Mouse (Mus musculus) forebrain, embryonic 15.5 days (tissue): Measurements from ENCODE around the gene Rimbp3. TPM values are rescaled to one million over a fixed set of nuclear protein-coding genes. Genes with fewer than 3 reads are reported as not detected.
A peak's percentile ranks its signal among the peaks of the same experiment; 100 is the strongest.
"Not testable (repeated sequence)": the region's sequence is repeated elsewhere in the genome, so short reads cannot be mapped to it uniquely, and the experiment has no call there.

Source experiments
- ATAC-seq: fragments of 200-750 bp; cut with Nextera tagmentation; replicated peaks from 2 replicates; pipeline ENCODE4 v1.8.0; 2017; ENCODE audit warnings: mild to moderate bottlenecking, moderate TSS enrichment, moderate library complexity
- H3K27ac ChIP-seq: fragments of 300-500 bp; sonication (generic); replicated peaks from 2 replicates; pipeline ENCODE4 v1.5.1; 2015; ENCODE audit warnings: mild to moderate bottlenecking, inconsistent platforms
- H3K27me3 ChIP-seq: fragments of 300-500 bp; sonication (generic); 2 replicates; pipeline ENCODE4 v1.6.1; 2015; ENCODE audit warnings: inconsistent platforms
- H3K36me3 ChIP-seq: fragments of 300-500 bp; sonication (generic); 2 replicates; pipeline ENCODE4 v1.6.1; 2015; ENCODE audit warnings: mild to moderate bottlenecking, inconsistent platforms
- H3K4me1 ChIP-seq: fragments of 300-500 bp; sonication (generic); 2 replicates; pipeline ENCODE4 v1.6.1; 2015; ENCODE audit warnings: inconsistent platforms
- H3K4me2 ChIP-seq: fragments of 300-500 bp; sonication (generic); replicated peaks from 2 replicates; pipeline ENCODE4 v1.6.1; 2015; ENCODE audit warnings: mild to moderate bottlenecking, inconsistent platforms
- H3K4me3 ChIP-seq: fragments of 300-500 bp; sonication (generic); 2 replicates; pipeline ENCODE4 v1.5.1; 2015; ENCODE audit warnings: mild to moderate bottlenecking, inconsistent platforms
- H3K9ac ChIP-seq: fragments of 300-500 bp; sonication (generic); replicated peaks from 2 replicates; pipeline ENCODE4 v1.6.1; 2015; ENCODE audit warnings: mild to moderate bottlenecking, inconsistent platforms
- H3K9me3 ChIP-seq: fragments of 300-500 bp; sonication (generic); 2 replicates; pipeline ENCODE4 v1.6.1; 2016; ENCODE audit warnings: inconsistent platforms
- WGBS: fragments of 180-500 bp; shearing (Covaris S2); methylation state at CpG from one replicate; pipeline ENCODE4 v1.1.7; 2015; ENCODE audit warnings: mixed read lengths; 5-methylcytosine and 5-hydroxymethylcytosine counted together
- polyA plus RNA-seq: library from polyadenylated mRNA; unstranded; fragments of >200 nt; fragmentation: Nextera tagmentation; extraction: Ambion mirVana; gene quantifications from 2 replicates; pipeline ENCODE4 v1.2.1, GENCODE M21; 2015

Rimbp3 gene
- polyA plus RNA-seq, 1 experiment from 2014 or later, result 1.7 TPM

DNA sequence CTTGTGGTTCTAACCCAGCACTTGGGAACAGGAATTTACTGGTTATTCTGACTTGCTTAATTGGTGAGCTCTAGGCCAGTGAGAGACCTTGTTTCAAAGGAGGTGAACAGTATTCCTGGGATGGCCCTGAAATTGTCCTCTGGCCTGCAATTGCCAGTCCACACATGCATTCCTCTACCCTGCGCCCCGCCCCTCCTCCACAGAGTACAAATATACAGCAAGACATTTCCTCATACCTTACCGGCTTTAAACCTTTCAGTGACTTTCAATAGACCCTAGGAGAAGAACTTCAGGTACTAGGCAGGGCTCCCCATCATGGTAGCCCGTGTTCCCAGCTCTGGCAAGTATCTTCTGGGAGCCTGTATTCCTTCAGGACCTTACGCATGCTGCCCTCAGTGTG lies 17.2 kb downstream of the Rimbp3 start:
- Histone ChIP-seq H3K4me3 (no peak overlapping the region), H3K27ac (no peak overlapping the region), H3K9me3 (peaks cover 4% of the 10 kb centered on the region; the same call in 1 of the 2 replicates), H3K9ac (no peak overlapping the region), H3K4me2 (no peak overlapping the region), H3K36me3 (no peaks in the 10 kb centered on the region), H3K4me1 (no peaks in the 10 kb centered on the region), H3K27me3 (no peaks in the 10 kb centered on the region)
- no peak for ATAC-seq
- WGBS, result 86% methylated on average over 5 of the region's 5 CpGs

GRCm38 (mm10) chr16:17226496-17226895 lies 18.1 kb downstream of the Rimbp3 start:
- Histone ChIP-seq H3K27me3 (no peaks in the 10 kb centered on the region), H3K9me3 (peaks cover 4% of the 10 kb centered on the region; the same call in 1 of the 2 replicates), H3K36me3 (no peaks in the 10 kb centered on the region), H3K9ac (no peak overlapping the region), H3K4me1 (no peaks in the 10 kb centered on the region), H3K27ac (no peak overlapping the region), H3K4me2 (no peak overlapping the region), H3K4me3 (no peak overlapping the region)
- no peak for ATAC-seq

DNA sequence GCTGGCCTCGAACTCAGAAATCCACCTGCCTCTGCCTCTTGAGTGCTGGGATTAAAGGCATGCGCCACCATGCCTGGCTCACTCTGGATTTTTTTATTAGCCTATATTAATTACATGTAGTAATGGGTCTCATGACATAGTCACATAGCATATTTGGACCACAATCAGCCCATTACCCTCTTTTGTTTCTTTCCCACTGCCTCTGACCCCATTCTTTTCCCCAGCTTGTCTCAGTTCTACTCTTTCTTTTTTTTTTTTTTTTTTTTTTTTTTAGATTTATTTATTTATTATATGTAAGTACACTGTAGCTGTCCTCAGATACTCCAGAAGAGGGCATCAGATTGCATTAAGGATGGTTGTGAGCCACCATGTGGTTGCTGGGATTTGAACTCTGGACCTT lies 23.1 kb downstream of the Rimbp3 start:
- H3K27me3 ChIP-seq, ATAC-seq, H3K9me3 ChIP-seq, H3K36me3 ChIP-seq, H3K4me3 ChIP-seq, H3K9ac ChIP-seq, H3K4me2 ChIP-seq, H3K27ac ChIP-seq: not testable (repeated sequence)
- peaks cover 29% of the 10 kb centered on the region for H3K4me1 ChIP-seq
- 88% methylated on average over 2 of the region's 2 CpGs for WGBS

- H3K4me3 ChIP-seq, result peak within 1 kb of the TSS; percentile 99
- H3K27me3 ChIP-seq, result no peaks in the 10 kb centered on the region
- H3K4me1 ChIP-seq, result peaks cover 35% of the 10 kb centered on the region
- peak within 1 kb of the TSS; percentile 95 for H3K27ac ChIP-seq
- WGBS, result 2% methylated on average over 59 of the region's 59 CpGs
- H3K9me3 ChIP-seq, result peaks cover 4% of the 10 kb centered on the region; the same call in 1 of the 2 replicates
- H3K36me3 ChIP-seq, result no peaks in the 10 kb centered on the region
- peak; percentile 93 for ATAC-seq
- peak within 1 kb of the TSS; percentile 96 for H3K9ac ChIP-seq
- H3K4me2 ChIP-seq, result peak within 1 kb of the TSS; percentile 83
Measured at GRCm38 (mm10) chr16:17232794-17233701, 24.6 kb downstream of the Rimbp3 start, which contains the start of gene Hic2. Hic2 (plus strand) TSS chr16:17233572.

GRCm38 (mm10) chr16:17233702-17234498 lies 25.5 kb downstream of the Rimbp3 start:
- Histone ChIP-seq H3K36me3 (no peaks in the 10 kb centered on the region), H3K4me3 (peak overlapping the region; percentile 99), H3K9me3 (peaks cover 4% of the 10 kb centered on the region; the same call in 1 of the 2 replicates), H3K27ac (peak overlapping the region; percentile 95), H3K9ac (peak overlapping the region; percentile 96), H3K4me2 (peak overlapping the region; percentile 83), H3K4me1 (peaks cover 35% of the 10 kb centered on the region), H3K27me3 (no peaks in the 10 kb centered on the region)
- under 1% methylated on average over 60 of the region's 62 CpGs for whole genome bisulfite sequencing
- ATAC-seq, result peak; percentile 81

DNA sequence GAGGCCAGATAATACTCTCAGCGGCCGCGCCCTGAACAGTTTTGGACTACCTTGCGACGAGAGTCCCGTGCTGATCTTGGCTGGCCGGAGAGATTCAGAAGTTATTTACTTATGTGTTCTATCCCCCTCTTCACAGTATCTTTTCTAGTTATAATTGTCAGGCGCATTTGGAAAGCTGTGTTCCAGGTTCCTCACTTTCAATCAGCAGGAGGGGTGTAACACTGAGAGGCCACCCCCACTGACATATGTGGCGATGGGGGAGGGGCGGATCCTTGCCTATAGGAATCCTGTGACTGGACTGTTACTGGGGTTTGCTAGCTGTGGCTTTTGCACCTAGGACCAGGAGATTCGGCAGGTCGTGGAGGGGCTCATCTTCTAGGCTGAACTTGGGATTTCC lies 26.1 kb downstream of the Rimbp3 start:
- Histone ChIP-seq H3K4me3 (peak overlapping the region; percentile 99), H3K9ac (peak overlapping the region; percentile 96), H3K27me3 (no peaks in the 10 kb centered on the region), H3K4me1 (peaks cover 35% of the 10 kb centered on the region), H3K27ac (peak overlapping the region; percentile 95), H3K4me2 (peak overlapping the region; percentile 83), H3K36me3 (no peaks in the 10 kb centered on the region), H3K9me3 (peaks cover 4% of the 10 kb centered on the region; the same call in 1 of the 2 replicates)
- ATAC-seq, result peak; percentile 6; the same call in 1 of the 2 replicates
- WGBS, result under 1% methylated on average over 12 of the region's 12 CpGs

- Histone ChIP-seq H3K27ac (peak overlapping the region; percentile 95), H3K9me3 (peaks cover under 1% of the 10 kb centered on the region; the same call in 1 of the 2 replicates), H3K27me3 (no peaks in the 10 kb centered on the region), H3K4me3 (peak overlapping the region; percentile 99), H3K9ac (peak overlapping the region; percentile 96), H3K4me1 (peaks cover 37% of the 10 kb centered on the region), H3K36me3 (no peaks in the 10 kb centered on the region), H3K4me2 (peak overlapping the region; percentile 83)
- WGBS, result 40% methylated on average over 9 of the region's 9 CpGs
- no peak for ATAC-seq
Measured at GRCm38 (mm10) chr16:17234916-17235665, 26.7 kb downstream of the Rimbp3 start.

- Histone ChIP-seq H3K9me3 (no peaks in the 10 kb centered on the region), H3K27me3 (no peaks in the 10 kb centered on the region), H3K27ac (no peak overlapping the region), H3K4me1 (peaks cover 42% of the 10 kb centered on the region), H3K36me3 (no peaks in the 10 kb centered on the region), H3K4me3 (no peak overlapping the region), H3K9ac (no peak overlapping the region), H3K4me2 (no peak overlapping the region)
- no peak for ATAC-seq
- 84% methylated on average over 3 of the region's 3 CpGs for WGBS
Measured at GRCm38 (mm10) chr16:17237634-17238033, 29.2 kb downstream of the Rimbp3 start.

DNA sequence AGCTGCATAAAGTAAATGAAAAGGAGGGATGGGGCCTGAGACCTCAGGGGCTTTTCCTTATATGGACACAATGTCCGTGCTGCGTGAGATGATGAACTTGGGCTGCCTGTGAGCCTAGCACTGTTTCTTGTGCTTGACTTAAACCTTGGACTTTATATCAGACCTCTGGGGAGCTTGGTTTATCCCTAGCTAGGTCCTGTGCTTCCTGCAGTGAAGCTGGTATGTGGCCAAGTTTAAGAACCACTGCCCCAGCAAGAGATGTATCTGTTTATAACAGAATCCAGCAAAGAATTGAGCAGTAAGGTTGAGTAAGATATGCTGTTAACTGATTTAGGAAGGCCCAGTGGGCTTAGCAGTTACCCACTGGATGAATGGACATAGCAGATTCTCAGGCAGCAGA lies 31.0 kb downstream of the Rimbp3 start:
- Histone ChIP-seq H3K36me3 (no peaks in the 10 kb centered on the region), H3K4me3 (no peak overlapping the region), H3K4me1 (peaks cover 35% of the 10 kb centered on the region), H3K27me3 (no peaks in the 10 kb centered on the region), H3K4me2 (no peak overlapping the region), H3K9ac (no peak overlapping the region), H3K27ac (no peak overlapping the region), H3K9me3 (no peaks in the 10 kb centered on the region)
- no peak for ATAC-seq
- WGBS, result 90% methylated on average over 2 of the region's 2 CpGs

GRCm38 (mm10) chr16:17243731-17244130 lies 35.3 kb downstream of the Rimbp3 start:
- Histone ChIP-seq H3K4me3 (no peak overlapping the region), H3K27me3 (no peaks in the 10 kb centered on the region), H3K36me3 (no peaks in the 10 kb centered on the region), H3K9ac (no peak overlapping the region), H3K9me3 (no peaks in the 10 kb centered on the region), H3K4me2 (no peak overlapping the region), H3K4me1 (peaks cover 12% of the 10 kb centered on the region; the same call in 1 of the 2 replicates), H3K27ac (no peak overlapping the region)
- WGBS, result 76% methylated on average over 1 of the region's 1 CpGs
- no peak for ATAC-seq

DNA sequence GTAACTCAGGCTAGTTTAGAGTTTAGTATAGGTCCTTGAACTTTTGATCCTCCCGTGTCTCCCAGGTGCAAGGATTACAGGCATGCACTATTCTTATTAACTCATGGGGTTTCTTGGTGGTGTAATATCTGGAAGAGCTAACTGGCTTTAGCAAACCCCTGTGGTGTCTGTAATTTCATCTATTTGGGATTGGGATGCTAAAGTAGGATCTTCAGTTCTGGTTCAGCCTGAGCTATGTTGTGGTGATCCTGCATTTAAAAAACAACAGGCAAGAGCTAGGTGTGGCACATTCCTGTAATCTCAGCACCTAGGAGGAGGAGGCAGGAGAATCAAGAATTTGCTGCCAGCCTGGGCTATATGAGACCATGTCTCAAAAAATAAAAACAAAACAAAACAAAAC lies 36.6 kb downstream of the Rimbp3 start:
- no peaks in the 10 kb centered on the region for H3K36me3 ChIP-seq
- WGBS, result 67% methylated on average over 1 of the region's 1 CpGs
- no peaks in the 10 kb centered on the region for H3K27me3 ChIP-seq
- H3K4me1 ChIP-seq, result peaks cover 11% of the 10 kb centered on the region; the same call in 1 of the 2 replicates
- no peak overlapping the region for H3K4me2 ChIP-seq
- no peak overlapping the region for H3K4me3 ChIP-seq
- no peak overlapping the region for H3K27ac ChIP-seq
- H3K9ac ChIP-seq, result no peak overlapping the region
- ATAC-seq, result no peak
- no peaks in the 10 kb centered on the region for H3K9me3 ChIP-seq
